Mouse (Mus musculus) kidney, adult 2 months (tissue): ENCODE results near the gene Casc3.

Source experiments
- CTCF ChIP-seq: fragments of 200-500 bp; conservative IDR thresholded peaks from 2 replicates; pipeline ENCODE4 v1.5.1; 2011; ENCODE audit warnings: low read depth, mild to moderate bottlenecking, control low read depth, low read length, moderate library complexity, mixed read lengths; ENCODE audit not compliant: insufficient read depth, insufficient read length
- POLR2A ChIP-seq: fragments of 200-500 bp; IDR thresholded peaks from one replicate; pipeline ENCODE4 v1.6.1; 2011; ENCODE audit warnings: low read depth, low read length, control low read depth

- TF ChIP-seq CTCF, result no peak
- TF ChIP-seq POLR2A, result no peak
Measured at GRCm38 (mm10) chr11:98846865-98847604, 42.3 kb downstream of the Casc3 start.
